Mouse (Mus musculus) forebrain, embryonic 14.5 days (tissue): ENCODE measurements at regions not wholly inside any gene's neighbourhood (a gene's known extent, or its start where the extent isn't known, plus 50 kb on each side); places are given as distances from the start of the nearest gene placed in this dataset.
A peak's percentile ranks its signal among the peaks of the same experiment; 100 is the strongest.

ENCODE experiments used
- ATAC-seq: fragments of 200-750 bp; cut with Nextera tagmentation; 2 replicates; pipeline ENCODE4 v1.8.0; 2017; ENCODE audit warnings: mild to moderate bottlenecking, moderate library complexity
- DNase-seq: peaks from one replicate; pipeline ENCODE4 v3.0.0-alpha.2; 2015; ENCODE audit warnings: low spot score
- H3K27ac ChIP-seq: fragments of 300-500 bp; sonication (generic); 2 replicates; pipeline ENCODE4 v1.5.1; 2014; ENCODE audit warnings: low read depth, mild to moderate bottlenecking, control low read depth, low read length, moderate library complexity
- H3K27me3 ChIP-seq: fragments of 300-500 bp; sonication (generic); replicated peaks from 2 replicates; pipeline ENCODE4 v1.6.1; 2014; ENCODE audit warnings: low read length, control low read depth, mixed read lengths; ENCODE audit not compliant: control insufficient read depth, insufficient read depth
- H3K36me3 ChIP-seq: fragments of 300-500 bp; sonication (generic); 2 replicates; pipeline ENCODE4 v1.6.1; 2014; ENCODE audit warnings: low read length, control low read depth; ENCODE audit not compliant: control insufficient read depth, insufficient read depth
- H3K4me1 ChIP-seq: fragments of 300-500 bp; sonication (generic); 2 replicates; pipeline ENCODE4 v1.6.1; 2014; ENCODE audit warnings: antibody characterized with exemption, low read length, control low read depth; ENCODE audit not compliant: control insufficient read depth, insufficient read depth
- H3K4me2 ChIP-seq: fragments of 300-500 bp; sonication (generic); 2 replicates; pipeline ENCODE4 v1.6.1; 2014; ENCODE audit warnings: mild to moderate bottlenecking, control low read depth, low read length
- H3K4me3 ChIP-seq: fragments of 300-500 bp; sonication (generic); 2 replicates; pipeline ENCODE4 v1.5.1; 2014; ENCODE audit warnings: low read depth, low read length, control low read depth
- H3K9ac ChIP-seq: fragments of 300-500 bp; sonication (generic); 2 replicates; pipeline ENCODE4 v1.6.1; 2014; ENCODE audit warnings: mild to moderate bottlenecking, low read length, control low read depth, moderate library complexity
- H3K9me3 ChIP-seq: fragments of 300-500 bp; sonication (generic); replicated peaks from 2 replicates; pipeline ENCODE4 v1.6.1; 2016; ENCODE audit warnings: low read length, control low read depth, mixed read lengths; ENCODE audit not compliant: control insufficient read depth
- WGBS: fragments of 180-500 bp; shearing (Covaris S2); extraction: QIAGEN DNeasy Blood & Tissue Kit; methylation state at CpG from one replicate; pipeline ENCODE4 v1.1.7; 2014; 5-methylcytosine and 5-hydroxymethylcytosine counted together

- H3K4me1 ChIP-seq: no peaks in the 10 kb centered on the region
- no peaks in the 10 kb centered on the region for H3K36me3 ChIP-seq
- ATAC-seq (no peak), DNase-seq (no peak)
- H3K4me2 ChIP-seq: no peak overlapping the region
- no peaks in the 10 kb centered on the region for H3K9me3 ChIP-seq
- no peaks in the 10 kb centered on the region for H3K27me3 ChIP-seq
- H3K4me3 ChIP-seq: no peak overlapping the region
- H3K9ac ChIP-seq: no peak overlapping the region
- WGBS: 55% methylated on average over 4 of the region's 4 CpGs
- H3K27ac ChIP-seq: no peak overlapping the region
Observed at GRCm38 (mm10) chr10:124250004-124250403, 986.2 kb downstream of the Fam19a2 start.

DNA sequence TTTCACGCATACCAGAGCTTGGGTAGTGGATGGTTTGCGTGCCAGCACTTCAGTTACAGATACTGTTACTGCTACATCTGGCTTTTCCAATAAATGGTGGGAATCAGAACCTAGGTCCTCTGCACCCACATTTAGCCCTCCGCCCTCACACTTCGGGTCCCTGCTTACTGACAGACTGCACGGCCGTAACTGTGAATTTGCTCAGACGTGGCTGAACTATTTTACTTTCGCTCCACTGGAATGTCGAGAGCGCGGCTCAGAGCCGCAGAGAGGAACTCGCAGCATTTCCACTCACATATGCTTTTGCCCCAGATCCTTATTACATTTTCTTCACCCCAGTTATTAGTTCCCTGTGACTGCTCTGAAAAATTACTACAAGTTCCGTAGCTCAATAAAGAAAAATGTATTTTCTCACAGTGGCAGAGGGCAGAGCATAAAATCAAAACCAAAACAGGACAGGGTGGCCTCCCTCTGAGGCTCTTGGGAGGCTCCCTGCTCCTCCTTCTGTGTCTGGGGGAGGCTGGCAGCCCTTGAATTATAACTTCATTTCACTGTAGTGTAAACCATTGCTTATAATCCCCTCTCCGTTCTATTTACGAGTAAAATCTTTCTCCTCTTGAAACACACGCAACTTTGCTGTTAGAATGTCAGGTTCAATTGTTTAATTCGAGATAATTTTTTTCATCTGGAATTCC is 1024.7 kb downstream of the Fam19a2 start:
- no peak for ATAC-seq
- H3K36me3 ChIP-seq: no peaks in the 10 kb centered on the region
- H3K27me3 ChIP-seq: no peaks in the 10 kb centered on the region
- no peak overlapping the region for H3K9ac ChIP-seq
- DNase-seq: no peak
- no peak overlapping the region for H3K27ac ChIP-seq
- 84% methylated on average over 18 of the region's 18 CpGs for WGBS
- H3K4me1 ChIP-seq: no peaks in the 10 kb centered on the region
- no peaks in the 10 kb centered on the region for H3K9me3 ChIP-seq
- no peak overlapping the region for H3K4me2 ChIP-seq
- no peak overlapping the region for H3K4me3 ChIP-seq

- Histone ChIP-seq H3K27me3 (no peaks in the 10 kb centered on the region), H3K9ac (no peak overlapping the region), H3K27ac (no peak overlapping the region), H3K4me3 (no peak overlapping the region), H3K36me3 (no peaks in the 10 kb centered on the region), H3K4me1 (no peaks in the 10 kb centered on the region), H3K9me3 (0 out of 2 replicates have a peak, but pooled peaks cover 2% of the 10 kb centered on the region), H3K4me2 (no peak overlapping the region)
- DNase-seq (no peak), ATAC-seq (no peak)
- whole genome bisulfite sequencing: 93% methylated on average over 2 of the region's 2 CpGs
Observed at GRCm38 (mm10) chr10:124297198-124297677, 1033.4 kb downstream of the Fam19a2 start.

DNA sequence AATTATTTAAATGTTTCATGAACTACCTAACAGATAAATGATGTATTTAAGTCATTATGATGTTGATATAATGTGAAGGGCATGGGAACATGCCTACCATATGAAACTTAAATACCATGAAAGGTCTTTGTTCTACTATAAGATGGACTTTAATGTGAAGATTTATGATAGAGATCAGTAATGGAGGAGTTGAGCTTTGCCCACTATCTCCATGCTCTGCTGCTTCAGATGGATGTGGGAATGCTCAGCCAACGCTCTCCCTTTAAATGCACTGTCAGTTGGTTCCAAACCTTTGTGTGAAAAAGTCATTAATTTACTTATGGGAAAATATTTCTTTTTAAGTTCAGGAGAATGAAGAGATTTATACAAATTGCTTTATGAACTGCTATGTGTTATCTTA is 1040.9 kb downstream of the Fam19a2 start:
- Histone ChIP-seq H3K27me3 (no peaks in the 10 kb centered on the region), H3K4me1 (no peaks in the 10 kb centered on the region), H3K27ac (no peak overlapping the region), H3K9ac (no peak overlapping the region), H3K4me3 (no peak overlapping the region), H3K36me3 (no peaks in the 10 kb centered on the region), H3K4me2 (no peak overlapping the region), H3K9me3 (no peaks in the 10 kb centered on the region)
- 85% methylated on average over 1 of the region's 1 CpGs for WGBS
- no peak for DNase-seq
- no peak for ATAC-seq

DNA sequence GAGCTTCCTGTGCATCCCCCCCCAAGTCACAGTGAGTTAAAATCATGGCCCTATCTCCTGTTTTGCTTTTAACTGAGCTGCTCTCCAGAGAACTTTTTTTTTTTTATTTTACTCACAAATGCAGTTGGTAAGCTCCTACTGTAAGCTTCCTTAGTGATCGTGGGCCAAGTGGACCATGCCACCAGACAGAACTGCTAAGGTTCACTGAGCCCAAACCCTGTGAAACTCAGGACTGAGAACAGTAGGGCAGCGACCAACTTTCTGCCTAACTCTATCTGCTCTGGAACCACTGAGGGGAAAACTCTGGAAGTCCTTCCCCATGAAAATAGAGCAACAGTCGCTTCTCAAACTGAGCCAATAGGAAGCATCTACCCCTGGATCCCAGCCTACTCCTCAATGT is 1041.8 kb downstream of the Fam19a2 start:
- Histone ChIP-seq H3K9ac (no peak overlapping the region), H3K4me1 (no peaks in the 10 kb centered on the region), H3K4me3 (no peak overlapping the region), H3K9me3 (no peaks in the 10 kb centered on the region), H3K36me3 (no peaks in the 10 kb centered on the region), H3K27me3 (no peaks in the 10 kb centered on the region), H3K27ac (no peak overlapping the region), H3K4me2 (no peak overlapping the region)
- DNase-seq: no peak
- 89% methylated on average over 3 of the region's 3 CpGs for WGBS
- ATAC-seq: no peak

DNA sequence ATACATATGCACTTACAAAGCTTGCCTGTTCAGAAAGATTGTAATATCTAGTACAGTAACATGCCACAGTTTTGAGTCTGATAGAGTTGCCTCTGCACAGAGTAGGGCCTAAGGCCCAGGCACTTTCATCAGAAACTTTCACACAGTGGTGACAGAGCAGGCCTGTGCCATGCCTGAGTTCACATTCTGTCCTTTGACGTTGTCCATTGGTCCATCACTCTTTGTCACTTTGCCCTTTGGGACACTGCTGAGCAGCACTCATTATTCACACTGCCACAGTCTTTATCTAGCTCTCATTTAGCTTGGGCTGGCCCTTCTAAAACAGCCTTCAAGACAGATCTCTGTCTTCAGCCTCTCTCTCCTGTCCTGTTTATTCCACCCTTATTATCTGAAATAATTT is 1055.0 kb downstream of the Fam19a2 start:
- Histone ChIP-seq H3K4me1 (no peaks in the 10 kb centered on the region), H3K27me3 (no peaks in the 10 kb centered on the region), H3K27ac (no peak overlapping the region), H3K9ac (no peak overlapping the region), H3K4me2 (no peak overlapping the region), H3K4me3 (no peak overlapping the region), H3K9me3 (no peaks in the 10 kb centered on the region), H3K36me3 (no peaks in the 10 kb centered on the region)
- no peak for DNase-seq
- 34% methylated on average over 1 of the region's 1 CpGs for WGBS
- no peak for ATAC-seq

- Histone ChIP-seq H3K36me3 (no peaks in the 10 kb centered on the region), H3K4me1 (no peaks in the 10 kb centered on the region), H3K4me2 (no peak overlapping the region), H3K9me3 (no peaks in the 10 kb centered on the region), H3K9ac (no peak overlapping the region), H3K4me3 (no peak overlapping the region), H3K27me3 (no peaks in the 10 kb centered on the region), H3K27ac (no peak overlapping the region)
- ATAC-seq (0 out of 2 replicates have a peak, but pooled peaks have one; percentile 34), DNase-seq (peak; percentile 22)
- 42% methylated on average over 8 of the region's 8 CpGs for WGBS
Observed at GRCm38 (mm10) chr10:124320191-124321110, 1056.7 kb downstream of the Fam19a2 start.

GRCm38 (mm10) chr10:124332491-124332890 is 1056.8 kb downstream of the Slc16a7 start:
- no peaks in the 10 kb centered on the region for H3K9me3 ChIP-seq
- no peaks in the 10 kb centered on the region for H3K4me1 ChIP-seq
- 77% methylated on average over 1 of the region's 1 CpGs for WGBS
- H3K36me3 ChIP-seq: no peaks in the 10 kb centered on the region
- H3K9ac ChIP-seq: no peak overlapping the region
- no peak overlapping the region for H3K4me3 ChIP-seq
- no peak overlapping the region for H3K27ac ChIP-seq
- ATAC-seq (no peak), DNase-seq (no peak)
- no peak overlapping the region for H3K4me2 ChIP-seq
- no peaks in the 10 kb centered on the region for H3K27me3 ChIP-seq

GRCm38 (mm10) chr10:124338923-124339322 is 1050.3 kb downstream of the Slc16a7 start:
- ATAC-seq (no peak), DNase-seq (no peak)
- Histone ChIP-seq H3K9me3 (no peaks in the 10 kb centered on the region), H3K27ac (no peak overlapping the region), H3K4me3 (no peak overlapping the region), H3K4me2 (no peak overlapping the region), H3K4me1 (no peaks in the 10 kb centered on the region), H3K9ac (no peak overlapping the region), H3K27me3 (no peaks in the 10 kb centered on the region), H3K36me3 (no peaks in the 10 kb centered on the region)
- 62% methylated on average over 3 of the region's 3 CpGs for WGBS
